Mouse (Mus musculus) c-Kit-positive CD71-positive TER-119-negative erythroid progenitor cells, embryonic 14.5 days (primary cell): Measurements from ENCODE around the gene Stmn3.

ENCODE experiments used
- DNase-seq: peaks from one replicate; pipeline ENCODE4 v3.0.0-alpha.2; 2013; ENCODE audit warnings: low read depth

Gene Stmn3

DNA sequence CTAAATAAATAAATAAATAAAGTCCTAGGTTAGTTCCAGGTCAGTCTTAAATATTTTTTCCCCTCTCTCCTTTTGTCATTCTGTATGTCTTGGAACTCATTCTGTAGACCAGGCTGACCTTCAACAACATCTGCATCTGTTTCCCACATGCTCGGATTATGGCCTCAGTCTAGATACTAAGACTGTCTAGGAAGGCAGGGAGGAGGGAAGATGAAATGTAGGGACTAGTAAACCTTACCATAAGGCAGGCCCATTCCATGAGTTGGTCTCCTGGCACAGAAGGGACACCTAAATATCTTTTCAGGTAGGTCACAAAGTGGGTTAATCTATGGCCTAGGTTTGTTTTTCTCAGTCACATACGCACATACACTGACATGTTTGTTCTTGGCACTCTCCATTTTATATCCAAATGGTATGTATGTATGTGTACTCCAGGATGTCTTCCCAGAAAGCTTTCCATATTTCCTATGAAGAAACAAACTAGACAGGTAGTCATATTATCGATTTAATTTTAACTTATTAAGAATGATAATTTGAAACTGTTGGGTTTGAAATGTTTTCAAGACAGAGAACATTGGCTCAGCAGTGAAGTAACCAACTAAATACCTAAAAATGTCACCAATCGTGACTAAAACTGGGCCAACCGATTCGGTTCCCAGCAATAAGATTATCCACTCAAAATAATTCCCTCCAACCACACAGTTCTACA, 27.5 kb downstream of the Stmn3 start:
- DNase-seq: no peak

DNA sequence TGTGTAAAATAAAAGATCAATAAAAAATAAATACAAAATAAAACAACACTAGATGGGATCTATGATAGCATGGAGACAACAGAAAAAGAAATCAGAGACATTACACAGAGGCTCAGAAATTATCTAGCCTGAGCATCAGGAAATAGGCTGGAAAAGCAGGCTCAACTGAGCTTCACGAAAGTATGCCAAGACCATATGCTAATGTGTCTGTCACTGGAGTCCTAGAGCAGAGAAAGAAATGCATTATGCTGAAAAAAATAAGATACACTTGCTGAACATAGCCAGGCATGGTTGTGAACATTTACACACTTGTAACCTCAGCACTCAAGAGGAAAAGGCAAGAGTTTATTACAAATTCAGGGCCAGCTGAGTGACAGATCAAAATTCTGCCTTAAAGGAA, 34.3 kb downstream of the Stmn3 start:
- no peak for DNase-seq

GRCm38 (mm10) chr2:181277866-181278265, 36.4 kb downstream of the Stmn3 start:
- no peak for DNase-seq

DNA sequence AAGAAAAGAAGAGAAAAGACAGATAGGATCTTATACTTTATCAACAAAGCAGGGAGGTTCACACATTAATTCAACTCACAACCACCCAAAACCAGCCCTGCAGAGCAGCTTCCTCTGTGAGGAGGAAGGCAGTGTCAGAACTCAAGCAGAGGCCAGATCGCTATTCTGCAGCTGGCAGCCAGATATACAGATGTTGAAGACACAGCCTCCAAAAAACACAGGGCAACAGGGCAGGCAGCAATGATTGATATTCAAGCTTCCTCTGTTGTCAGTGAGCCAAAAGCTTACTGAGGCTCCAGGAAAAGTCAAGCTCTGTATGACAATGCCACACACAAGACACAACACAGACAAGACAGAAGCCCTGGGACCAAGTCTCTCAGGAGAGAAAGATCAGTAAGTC, 37.5 kb downstream of the Stmn3 start:
- no peak for DNase-seq

DNA sequence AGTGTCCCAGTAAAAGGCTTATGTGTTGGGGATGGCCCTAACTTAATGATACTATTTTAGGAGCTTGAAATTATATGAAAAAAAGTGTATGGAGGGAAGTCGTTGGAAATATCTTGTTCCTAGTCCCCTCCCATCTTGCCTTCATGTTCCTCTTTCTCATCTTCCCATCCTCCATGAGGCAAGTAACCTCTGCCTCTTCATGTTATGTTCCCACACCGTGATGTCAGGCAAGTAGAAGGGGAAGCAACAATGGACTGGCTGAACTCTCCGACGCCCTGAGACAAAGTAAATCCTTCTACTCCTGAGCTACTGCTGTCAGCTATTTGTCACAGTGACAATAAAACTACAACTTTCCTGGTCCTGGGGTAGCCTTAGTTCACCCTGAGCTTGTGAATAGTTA, 39.7 kb downstream of the Stmn3 start:
- no peak for DNase-seq

DNA sequence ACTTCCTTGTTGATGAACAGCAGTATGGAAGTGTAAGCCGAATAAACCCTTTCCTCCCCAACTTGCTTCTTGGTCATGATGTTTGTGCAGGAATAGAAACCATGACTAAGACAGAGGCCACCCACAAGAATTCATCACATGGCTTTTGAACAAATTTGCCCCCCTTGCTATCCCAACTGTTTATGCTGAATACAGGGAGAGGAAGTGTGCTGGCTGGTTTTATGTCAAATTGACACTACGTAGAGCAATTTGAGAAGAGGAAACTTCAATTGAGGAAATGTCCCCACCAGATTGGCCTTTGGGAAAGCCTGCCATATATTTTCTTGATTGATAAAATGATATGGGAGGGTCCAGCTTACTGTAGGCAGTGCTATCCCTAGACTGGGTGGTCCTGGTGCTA, 40.5 kb downstream of the Stmn3 start:
- DNase-seq: no peak

GRCm38 (mm10) chr2:181272092-181272491, 42.2 kb downstream of the Stmn3 start:
- DNase-seq: no peak

DNA sequence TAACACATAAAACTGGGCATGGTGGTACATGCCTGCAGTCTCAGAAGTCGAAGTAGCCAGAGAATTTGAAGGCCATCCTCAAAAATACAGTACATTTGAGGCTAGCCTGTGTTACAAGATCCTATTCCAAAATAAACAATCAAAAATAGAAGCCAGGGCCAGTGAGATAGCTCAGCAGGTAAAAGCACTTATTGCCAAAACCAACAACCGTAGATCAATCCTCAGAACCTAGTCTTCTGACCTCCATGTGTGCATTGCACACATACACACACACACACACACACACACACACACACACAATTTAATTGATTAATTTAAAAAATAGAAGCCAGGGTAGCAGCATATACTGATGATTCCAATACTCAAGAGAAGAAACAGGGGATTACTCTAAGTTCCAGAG, 47.5 kb downstream of the Stmn3 start:
- DNase-seq: no peak
